Mouse (Mus musculus) CH12.LX (cell line): ENCODE measurements around the gene Emc10. TPM values are rescaled to one million over a fixed set of nuclear protein-coding genes. Genes with fewer than 3 reads are reported as not detected.
A peak's percentile ranks its signal among the peaks of the same experiment; 100 is the strongest.

Experiments
- DNase-seq: peaks from one replicate; pipeline ENCODE4 v3.0.0-alpha.2; 2013; ENCODE audit errors: extremely low read depth
- H3K27ac ChIP-seq: 2 replicates; pipeline ENCODE4 v1.5.1; 2012; ENCODE audit warnings: low read depth, mild to moderate bottlenecking, control low read depth, moderate library complexity; ENCODE audit not compliant: insufficient read depth
- H3K27me3 ChIP-seq: replicated peaks from 2 replicates; pipeline ENCODE3; 2012; ENCODE audit warnings: inconsistent platforms
- H3K36me3 ChIP-seq, 2 experiments: replicated peaks in 1 of 2; 2 replicates each; pipeline versions ENCODE3 to v1.6.1; 2012; ENCODE audit warnings: inconsistent platforms in 1 of 2, low read length in 1 of 2, mild to moderate bottlenecking in 1 of 2, mixed read lengths in 1 of 2, moderate library complexity in 1 of 2; ENCODE audit not compliant: control insufficient read depth in 1 of 2, insufficient read depth in 1 of 2
- H3K4me1 ChIP-seq, 2 experiments: 2 replicates each; pipeline ENCODE4 v1.6.1; 2012; ENCODE audit warnings: inconsistent platforms in 1 of 2, moderate library complexity in 1 of 2; ENCODE audit not compliant: insufficient read depth in 2 of 2, control insufficient read depth in 1 of 2
- H3K4me2 ChIP-seq: 2 replicates; pipeline ENCODE4 v1.6.1; 2012; ENCODE audit warnings: low read depth, mild to moderate bottlenecking, control low read depth; ENCODE audit not compliant: poor library complexity, insufficient read depth, severe bottlenecking
- H3K4me3 ChIP-seq, 3 experiments: fragments of 150-350 bp in 1 of 3; sonication (generic) in 1 of 3; replicated peaks in 1 of 3; 2 replicates each; pipeline versions ENCODE3 to v1.5.1; 2011 to 2012; ENCODE audit warnings: low read depth in 2 of 3, low read length in 2 of 3, mild to moderate bottlenecking in 2 of 3, moderate library complexity in 2 of 3, control low read depth in 1 of 3, improper control_type of control experiment in 1 of 3, inconsistent platforms in 1 of 3, mixed read lengths in 1 of 3; ENCODE audit not compliant: poor library complexity in 1 of 3
- H3K79me2 ChIP-seq: replicated peaks from 2 replicates; pipeline ENCODE4 v1.6.1; 2012; ENCODE audit warnings: mild to moderate bottlenecking, moderate library complexity; ENCODE audit not compliant: control insufficient read depth, poor library complexity, insufficient read depth, severe bottlenecking; ENCODE audit errors: extremely low read depth
- H3K9ac ChIP-seq: 2 replicates; pipeline ENCODE4 v1.6.1; 2012; ENCODE audit warnings: low read depth, mild to moderate bottlenecking, control low read depth, moderate library complexity; ENCODE audit not compliant: insufficient read depth
- H3K9me3 ChIP-seq: replicated peaks from 2 replicates; pipeline ENCODE3; 2012; ENCODE audit warnings: low read length, inconsistent platforms, mixed read lengths
- BHLHE40 ChIP-seq: IDR thresholded peaks from 2 replicates; pipeline ENCODE4 v1.6.1; 2011; ENCODE audit warnings: mild to moderate bottlenecking, low read depth, low read length, improper control_type of control experiment
- CHD2 ChIP-seq: IDR thresholded peaks from 2 replicates; pipeline ENCODE4 v1.6.1; 2011; ENCODE audit warnings: low read length, improper control_type of control experiment
- HCFC1 ChIP-seq: IDR thresholded peaks from 2 replicates; pipeline ENCODE4 v1.6.1; 2012; ENCODE audit warnings: low read depth, mild to moderate bottlenecking, inconsistent platforms, low read length, improper control_type of control experiment
- MXI1 ChIP-seq: IDR thresholded peaks from 2 replicates; pipeline ENCODE4 v1.6.1; 2011; ENCODE audit warnings: mild to moderate bottlenecking, low read depth, low read length, improper control_type of control experiment
- SIN3A ChIP-seq: IDR thresholded peaks from 2 replicates; pipeline ENCODE4 v1.6.1; 2012; ENCODE audit warnings: low read length, improper control_type of control experiment, inconsistent platforms
- ZNF384 ChIP-seq: IDR thresholded peaks from 2 replicates; pipeline ENCODE4 v1.6.1; 2012; ENCODE audit warnings: low read depth, low read length, improper control_type of control experiment, inconsistent platforms
- dilution Hi-C: fragments of 300-500 bp; cut with MboI; formaldehyde crosslinking; loops from 2 replicates; pipeline ENCODE4 v1.14.3; 2020; ENCODE audit warnings: low sequenced_read_pairs; ENCODE audit not compliant: extremely low pct_unique_long_range_greater_than_20kb, extremely low pct_ligation_motif_present
- in situ Hi-C: fragments of 300-500 bp; cut with MboI; formaldehyde crosslinking; loops from 3 replicates; pipeline ENCODE4 v1.14.3; 2019; ENCODE audit warnings: low sequenced_read_pairs, low pct_ligation_motif_present, low pct_unique_long_range_greater_than_20kb, mixed read lengths
- polyA plus RNA-seq: library from polyadenylated mRNA; unstranded; fragments of >175 nt; gene quantifications from 2 replicates; pipeline ENCODE4 v1.2.1, GENCODE M21; 2012; ENCODE audit warnings: low read depth; ENCODE audit not compliant: insufficient read length
- total RNA-seq, 2 experiments: library from RNA; depleted of rRNA; stranded (reverse); fragments of 300-350 nt in 1 of 2; fragments of >200 nt in 1 of 2; gene quantifications; 2 replicates each; pipeline ENCODE4 v1.2.3; 2012 to 2014

The Emc10 gene
- total and polyA plus RNA-seq, 3 experiments: 14.4 to 49.1 (median 32.4) TPM

GRCm38 (mm10) chr7:44472558-44472885 is 23.8 kb downstream of the Emc10 start:
- in situ Hi-C loops: loop anchor here (5.0 kb wide), 1 partner anchor 70 kb away; no protein-coding TSS in a partner anchor
- dilution Hi-C loops: no loop called here
- H3K9ac ChIP-seq: no peak overlapping the region
- H3K4me2 ChIP-seq: no peak overlapping the region
- TF ChIP-seq BHLHE40: no peak
- TF ChIP-seq CHD2: 0 out of 2 replicates have a peak, but pooled peaks have one; percentile 15
- TF ChIP-seq, all 38 proteins: peak for 1
- no peaks in the 10 kb centered on the region for H3K9me3 ChIP-seq
- no peak overlapping the region for H3K27ac ChIP-seq
- no peak overlapping the region for H3K4me3 ChIP-seq
- H3K79me2 ChIP-seq: no peaks in the 10 kb centered on the region
- H3K4me1 ChIP-seq: peaks cover 8 to 29% of the 10 kb centered on the region in 2 experiments
- peaks cover 4 to 27% of the 10 kb centered on the region in 2 experiments for H3K36me3 ChIP-seq
- H3K27me3 ChIP-seq: peaks cover 28% of the 10 kb centered on the region
- no peak for DNase-seq

DNA sequence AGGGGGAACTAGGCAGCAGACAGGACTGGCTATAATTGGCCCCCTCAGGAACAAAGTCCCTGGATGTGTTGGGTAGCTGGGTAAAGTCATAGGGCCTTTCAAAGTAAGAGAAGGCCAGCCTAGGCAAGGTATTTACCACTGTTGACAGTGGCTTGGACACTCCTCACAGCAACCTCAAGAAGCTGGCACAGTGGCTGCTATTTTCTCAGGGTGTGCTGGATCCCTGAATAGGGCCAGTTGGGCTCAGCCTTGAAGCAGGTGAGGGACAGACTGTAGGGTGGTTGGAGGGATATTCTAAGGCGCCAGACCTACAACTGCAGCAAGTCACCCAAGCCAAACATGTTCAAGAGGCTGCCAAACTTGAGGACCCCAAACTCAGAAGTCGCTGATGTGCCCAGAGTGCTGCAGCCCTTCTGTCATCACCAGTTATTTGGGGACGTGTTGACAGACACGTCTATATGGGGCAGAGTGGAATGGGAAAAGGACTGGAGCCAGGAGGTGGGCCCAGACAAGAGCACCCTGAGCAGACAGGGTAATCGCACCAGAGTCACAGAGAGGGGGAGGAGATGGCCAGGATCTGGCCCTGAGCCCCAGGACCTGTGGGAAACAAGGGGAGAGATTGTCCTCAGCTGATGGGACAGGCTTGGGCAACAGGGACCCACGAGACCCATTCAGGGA is 24.3 kb downstream of the Emc10 start:
- Histone ChIP-seq H3K27ac (no peak overlapping the region), H3K9ac (no peak overlapping the region)

GRCm38 (mm10) chr7:44470696-44471612 is 25.4 kb downstream of the Emc10 start:
- Histone ChIP-seq H3K4me2 (no peak overlapping the region), H3K4me3 (no peak overlapping the region), H3K79me2 (no peaks in the 10 kb centered on the region), H3K27ac (no peak overlapping the region), H3K36me3 (peaks cover 4 to 27% of the 10 kb centered on the region in 2 experiments), H3K9ac (no peak overlapping the region), H3K9me3 (no peaks in the 10 kb centered on the region), H3K4me1 (peaks cover 11 to 36% of the 10 kb centered on the region in 2 experiments), H3K27me3 (peaks cover 21% of the 10 kb centered on the region)
- dilution Hi-C loops: no loop called here
- DNase-seq: no peak
- in situ Hi-C loops: loop anchor here (5.0 kb wide), 1 partner anchor 69 kb away; no protein-coding TSS in a partner anchor
- TF ChIP-seq HCFC1 (no peak), CHD2 (no peak)

More for the DNA sequence above, 24.3 kb downstream of the Emc10 start:
- H3K79me2 ChIP-seq: no peaks in the 10 kb centered on the region
- dilution Hi-C loops (no loop called here), in situ Hi-C loops (loop anchor here (5.0 kb wide), 1 partner anchor 70 kb away; no protein-coding TSS in a partner anchor)
- no peak overlapping the region for H3K4me3 ChIP-seq
- TF ChIP-seq ZNF384: no peak
- TF ChIP-seq SIN3A: no peak
- no peak for TF ChIP-seq HCFC1
- no peak for TF ChIP-seq MXI1
- H3K4me1 ChIP-seq: peaks cover 9 to 34% of the 10 kb centered on the region in 2 experiments
- no peak for DNase-seq
- H3K9me3 ChIP-seq: no peaks in the 10 kb centered on the region
- H3K4me2 ChIP-seq: no peak overlapping the region
- H3K27me3 ChIP-seq: peaks cover 23% of the 10 kb centered on the region
- peaks cover 4 to 27% of the 10 kb centered on the region in 2 experiments for H3K36me3 ChIP-seq
